Mouse (Mus musculus): Measurements from ENCODE around the gene Gpr1.

The Gpr1 gene

GRCm38 (mm10) chr1:63214271-63214558 lies at the start of gene Gpr1:
Gpr1 (minus strand) TSS chr1:63214543.
- no peak for DNase-seq (ENCODE audit: low spot score in 2 of 2)

- DNase-seq (ENCODE audit: low spot score in 2 of 2): no peak
Observed at GRCm38 (mm10) chr1:63263671-63264070, 49.3 kb upstream of the Gpr1 start.

DNA sequence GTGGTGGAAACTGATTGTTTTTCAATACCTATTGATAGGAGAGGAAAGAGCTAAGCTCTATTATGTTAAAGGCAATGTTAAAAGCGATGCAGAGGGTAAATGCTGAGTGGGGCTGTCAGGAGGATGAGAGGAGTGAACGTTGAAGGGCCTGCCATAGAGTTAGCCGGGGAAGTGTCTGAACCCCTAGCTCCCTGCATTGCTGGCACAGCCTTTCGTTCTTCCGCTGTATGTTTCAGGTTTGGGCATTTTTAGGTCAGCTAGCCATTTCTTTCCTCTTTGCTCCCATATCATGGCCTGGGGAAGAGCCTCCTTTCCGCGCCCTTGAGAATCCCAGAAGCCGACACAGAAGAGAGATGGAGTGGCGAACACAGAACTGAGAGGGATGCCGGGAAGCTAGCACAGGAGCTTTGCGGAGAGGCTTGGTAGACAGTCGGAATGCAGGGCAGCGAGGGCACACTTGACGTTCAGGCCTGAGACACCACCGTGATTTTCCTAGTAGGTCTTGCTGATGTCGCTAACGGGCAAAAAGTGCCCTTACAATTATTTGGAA lies 46.8 kb upstream of the Gpr1 start:
- no peak for DNase-seq (ENCODE audit: low spot score in 2 of 2)

DNA sequence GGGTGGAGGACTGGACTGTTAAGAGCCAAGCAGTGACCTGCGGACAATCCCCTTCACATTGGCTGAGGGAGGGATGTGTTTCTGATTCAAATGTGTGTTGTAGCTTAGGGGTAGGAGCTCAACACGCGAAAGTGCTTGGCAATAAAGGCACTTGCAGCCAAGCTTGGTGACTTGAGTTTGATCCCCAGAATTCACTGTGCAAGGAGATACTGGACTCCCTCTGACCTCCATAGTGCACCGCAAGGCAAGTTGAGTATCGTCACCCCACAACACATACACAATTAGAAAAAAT lies 46.3 kb upstream of the Gpr1 start:
- DNase-seq (ENCODE audit: low spot score in 2 of 2): no peak

- no peak for DNase-seq (ENCODE audit: low spot score in 2 of 2)
Observed at GRCm38 (mm10) chr1:63259916-63260741, 45.8 kb upstream of the Gpr1 start.

GRCm38 (mm10) chr1:63259271-63259830 lies 45.0 kb upstream of the Gpr1 start:
- DNase-seq (ENCODE audit: low spot score in 2 of 2): no peak

DNA sequence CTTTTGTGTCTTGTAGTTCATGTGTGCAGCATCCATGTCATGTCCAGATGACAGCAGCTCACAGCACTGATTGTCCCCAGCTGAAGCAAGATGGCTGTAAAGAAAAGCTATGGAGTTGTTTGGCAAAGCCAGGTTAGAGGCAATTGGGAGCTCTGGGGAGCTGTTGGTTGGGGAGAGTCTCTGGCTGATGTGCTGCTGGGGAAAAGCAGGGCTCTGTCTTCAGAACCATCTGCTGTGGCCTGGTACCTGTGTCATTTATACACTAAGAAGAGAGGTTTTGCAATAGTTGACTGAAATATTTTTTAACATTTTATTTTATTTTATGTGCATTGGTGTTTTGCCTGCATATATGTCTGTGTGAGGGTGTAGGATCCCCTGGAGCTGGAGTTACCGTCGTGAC lies 44.2 kb upstream of the Gpr1 start:
- DNase-seq (ENCODE audit: low spot score in 2 of 2): no peak

- no peak for DNase-seq (ENCODE audit: low spot score in 2 of 2)
Observed at GRCm38 (mm10) chr1:63256083-63256482, 41.7 kb upstream of the Gpr1 start.

GRCm38 (mm10) chr1:63255101-63255500 lies 40.8 kb upstream of the Gpr1 start:
- DNase-seq (ENCODE audit: low spot score in 2 of 2): no peak

DNA sequence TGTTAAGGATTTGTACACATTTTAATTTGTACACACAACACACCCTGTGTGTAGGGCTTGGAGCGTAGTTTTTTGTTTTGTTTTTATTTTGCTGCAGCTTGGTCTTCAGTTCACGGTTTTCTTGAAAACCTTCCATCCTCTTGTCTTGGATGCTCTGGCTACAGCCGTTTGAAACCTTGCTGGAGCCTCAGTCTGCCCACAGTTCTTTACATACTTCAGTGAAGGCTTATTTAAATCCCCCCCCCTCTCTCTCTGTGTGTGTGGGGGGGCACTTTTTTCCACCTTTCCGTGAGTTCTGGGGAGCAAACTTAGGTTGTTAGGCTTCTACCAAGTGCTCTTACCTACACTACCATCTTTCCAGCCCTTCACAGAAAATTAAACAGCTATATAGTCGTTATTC lies 38.9 kb upstream of the Gpr1 start:
- DNase-seq (ENCODE audit: low spot score in 2 of 2): no peak

- DNase-seq (ENCODE audit: low spot score in 2 of 2): no peak
Observed at GRCm38 (mm10) chr1:63252351-63253209, 38.2 kb upstream of the Gpr1 start.

DNA sequence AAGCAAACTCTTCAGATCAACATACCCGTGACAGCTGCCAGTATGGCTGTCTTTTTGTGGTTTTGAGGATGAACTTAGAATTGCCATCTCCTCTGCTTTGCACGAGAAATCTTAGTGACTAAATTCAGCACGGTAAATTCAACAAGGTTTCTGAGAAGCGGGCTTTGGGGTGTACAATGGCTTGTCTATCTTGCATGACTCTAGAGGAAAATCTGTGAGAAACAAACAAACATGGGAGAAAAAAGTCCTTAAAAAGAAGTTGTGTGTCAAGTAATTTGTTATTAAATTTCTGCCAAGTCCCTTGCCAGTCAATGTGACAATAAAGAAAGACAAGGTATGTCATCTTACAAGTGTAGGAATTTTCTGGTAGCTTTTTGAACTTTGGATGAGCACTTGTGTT lies 34.9 kb upstream of the Gpr1 start:
- DNase-seq (ENCODE audit: low spot score in 2 of 2): no peak

DNA sequence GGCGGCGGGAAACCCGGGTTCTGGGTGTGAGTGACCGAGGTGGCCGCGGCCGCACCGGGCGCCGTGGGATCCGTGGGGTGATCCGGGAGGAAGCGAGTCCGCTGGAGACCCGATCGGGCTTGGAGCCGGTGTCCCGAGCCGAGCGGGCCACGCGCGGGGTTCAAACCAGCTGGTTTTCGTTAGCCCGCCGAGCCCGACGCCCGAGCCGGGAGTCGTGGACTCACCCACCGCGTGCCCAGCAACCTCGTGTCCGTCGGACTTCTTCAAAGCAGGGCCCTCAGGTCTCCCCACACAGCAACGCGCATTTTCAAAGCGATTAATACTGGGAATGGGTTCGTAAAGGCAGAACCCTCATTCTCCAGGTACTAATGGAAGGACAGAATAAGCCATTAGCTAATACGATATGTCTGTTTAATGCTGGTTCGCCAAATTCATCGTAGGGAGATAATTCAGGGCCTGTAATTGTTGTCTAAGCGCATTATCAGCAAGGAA lies 34.1 kb upstream of the Gpr1 start:
- no peak for DNase-seq (ENCODE audit: low spot score in 2 of 2)

DNA sequence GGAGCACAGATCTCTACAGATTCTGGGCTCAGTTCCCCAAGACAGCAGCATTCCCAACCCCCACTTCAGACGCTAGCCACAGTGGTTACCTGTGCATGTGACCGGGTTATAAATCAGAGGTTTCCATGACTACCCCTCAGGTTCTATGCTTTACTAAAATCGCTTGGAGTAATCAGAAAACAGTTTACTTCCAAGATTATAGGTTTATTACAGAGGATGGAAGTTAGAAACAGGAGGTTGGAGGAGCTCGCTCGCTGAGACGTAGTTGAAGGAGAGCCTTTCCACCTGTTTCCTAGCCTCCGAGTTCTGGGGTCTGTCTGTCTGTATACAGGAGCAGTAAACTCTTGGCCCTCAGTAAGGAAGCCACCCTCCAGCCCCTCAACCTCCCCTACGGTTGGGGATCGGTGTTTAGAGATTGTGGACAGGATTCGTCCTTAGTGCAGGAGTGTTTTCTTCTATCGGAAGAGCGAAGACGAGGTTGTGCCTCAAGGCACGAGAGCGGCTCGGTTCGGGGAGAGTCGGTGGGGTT lies 33.6 kb upstream of the Gpr1 start:
- no peak for DNase-seq (ENCODE audit: low spot score in 2 of 2)

DNA sequence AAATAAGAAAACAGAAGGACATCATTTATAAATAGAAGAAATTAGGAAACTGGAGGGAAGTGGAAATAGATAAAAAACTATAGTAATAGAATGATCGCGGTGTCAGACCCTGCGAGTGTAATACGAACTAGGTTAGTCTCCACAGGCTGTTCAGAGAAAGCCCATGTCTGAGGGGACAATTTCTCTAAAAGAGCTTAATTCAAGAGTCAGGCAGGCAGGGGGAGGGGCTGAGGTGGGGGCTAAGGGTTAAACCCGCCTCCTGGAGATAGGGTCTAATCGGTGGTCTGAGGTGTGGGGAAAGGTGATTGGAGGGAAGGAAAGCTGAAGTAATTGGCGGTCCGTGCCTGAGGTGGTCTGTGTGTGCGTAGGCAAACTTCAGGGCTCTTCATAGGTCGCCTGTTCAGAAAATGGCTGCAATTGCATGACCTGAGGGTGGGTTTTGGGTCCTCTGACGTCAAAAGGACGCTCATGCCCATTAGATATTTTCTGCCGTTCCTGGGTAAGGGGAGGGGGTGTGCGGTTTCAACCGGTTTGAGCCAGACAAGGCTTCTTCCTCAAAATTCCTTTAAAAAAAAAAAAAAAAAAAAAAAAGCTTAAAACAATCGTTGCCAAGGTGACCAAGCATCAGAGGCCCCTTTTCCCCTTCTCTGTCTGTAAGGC lies 32.6 kb upstream of the Gpr1 start:
- DNase-seq (ENCODE audit: low spot score in 2 of 2): no peak

DNA sequence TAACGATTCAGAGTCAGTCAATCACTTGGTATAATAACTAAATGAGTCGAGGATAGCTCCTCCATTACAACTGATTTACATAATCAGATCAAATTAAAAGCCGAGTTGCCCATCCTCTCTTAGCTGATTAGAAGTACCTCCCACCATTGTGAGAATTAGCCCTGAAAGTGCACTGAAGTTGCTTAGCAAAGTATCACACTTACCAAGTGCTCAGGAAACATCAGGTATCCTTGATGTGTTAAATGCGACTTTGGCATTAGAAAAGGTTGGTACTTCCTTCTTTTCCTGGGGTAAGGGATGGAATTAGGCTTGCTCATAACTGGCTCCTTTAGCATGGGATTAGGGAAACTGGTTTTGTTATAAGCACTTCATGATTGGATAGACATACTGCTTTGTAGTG lies 29.5 kb upstream of the Gpr1 start:
- DNase-seq (ENCODE audit: low spot score in 2 of 2): no peak

DNA sequence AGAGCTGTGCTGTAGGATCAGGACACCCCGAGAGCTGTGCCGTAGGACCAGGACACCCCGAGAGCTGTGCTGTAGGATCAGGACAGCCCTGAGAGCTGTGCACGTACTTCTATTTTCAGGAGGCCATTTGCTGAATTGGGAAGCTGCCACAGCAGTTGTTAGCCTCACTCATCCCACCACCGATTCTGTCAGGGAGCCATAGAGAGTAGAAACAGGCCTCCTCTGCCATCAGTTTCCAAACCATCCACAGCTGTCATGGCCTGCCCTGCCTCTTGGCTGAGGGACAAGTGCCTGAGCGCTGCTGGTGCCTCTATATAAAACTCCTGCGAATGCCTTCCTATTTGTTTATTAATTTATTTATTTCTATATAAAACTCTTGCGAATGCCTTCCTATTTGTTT lies 25.4 kb upstream of the Gpr1 start:
- DNase-seq (ENCODE audit: low spot score in 2 of 2): no peak

DNA sequence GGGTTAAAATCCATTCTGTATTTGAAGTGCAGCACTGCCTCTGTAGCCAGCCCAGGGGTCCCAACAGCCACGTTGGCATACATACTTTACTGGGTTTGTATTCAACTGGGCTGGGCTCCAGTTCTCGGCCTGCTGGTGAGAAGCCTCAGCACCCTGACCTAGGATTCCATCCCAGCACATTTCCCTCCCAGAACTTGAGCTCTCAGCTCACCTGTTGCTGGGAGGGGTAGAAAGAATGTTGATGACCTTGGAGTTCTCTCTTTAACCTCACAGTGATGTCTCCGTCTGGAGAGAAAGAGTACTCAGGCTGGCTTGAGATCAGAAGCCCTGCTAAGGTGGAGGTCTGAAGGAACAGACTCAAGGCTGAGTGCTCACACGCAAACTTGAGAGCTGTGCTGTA lies 25.0 kb upstream of the Gpr1 start:
- DNase-seq (ENCODE audit: low spot score in 2 of 2): no peak

- DNase-seq (ENCODE audit: low spot score in 2 of 2): no peak
Observed at GRCm38 (mm10) chr1:63237371-63237770, 23.0 kb upstream of the Gpr1 start.

DNA sequence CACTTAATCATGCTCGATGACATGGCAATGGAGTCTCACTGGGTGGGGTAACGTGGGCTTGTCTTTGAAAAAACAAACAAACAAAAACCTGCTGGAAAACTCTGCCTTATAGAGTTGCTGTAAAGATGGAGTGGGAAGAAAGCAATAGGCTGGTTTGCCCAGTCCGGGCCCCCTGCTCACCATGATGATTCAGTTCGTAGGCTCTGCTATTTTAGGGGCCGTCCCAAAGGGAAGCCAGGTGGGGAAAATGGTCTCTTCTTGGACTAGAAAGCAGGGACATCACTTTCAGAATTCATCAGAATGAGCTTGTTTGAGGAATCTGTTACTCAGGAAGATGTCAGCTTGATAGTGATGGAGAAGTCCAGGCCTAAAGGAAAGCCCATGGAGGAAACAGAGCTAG lies 12.9 kb upstream of the Gpr1 start:
- no peak for DNase-seq (ENCODE audit: low spot score in 2 of 2)

DNA sequence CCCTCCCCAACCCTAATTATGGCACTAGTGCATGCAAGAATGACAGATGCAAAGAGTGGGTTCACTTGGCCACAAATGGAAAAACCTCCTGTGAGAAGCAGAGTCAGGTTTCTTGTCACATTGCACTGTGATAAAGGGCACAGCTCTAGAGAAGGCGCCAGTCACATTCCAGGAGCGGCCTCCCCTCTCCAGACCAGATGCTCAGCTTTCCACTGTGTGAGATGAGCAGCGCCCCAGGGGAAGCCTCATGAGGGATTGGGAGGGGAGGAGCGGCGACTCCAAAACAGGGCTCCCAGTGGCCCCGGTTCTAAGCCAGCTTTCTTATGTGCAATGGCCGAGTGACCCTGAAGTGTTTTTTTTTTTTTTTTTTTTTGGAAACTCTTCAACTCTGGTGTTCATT lies 11.5 kb upstream of the Gpr1 start:
- DNase-seq (ENCODE audit: low spot score in 2 of 2): no peak

GRCm38 (mm10) chr1:63225009-63225408 lies 10.7 kb upstream of the Gpr1 start:
- DNase-seq (ENCODE audit: low spot score in 2 of 2): no peak

Measured in spleen, postnatal 10 days (tissue).